Comparison of ENCODE assay signal across 7 mouse cellular contexts in genomic region chr2:28374838-28375237, GRCm38 (mm10).
DNase-seq lines count a peak whose midpoint lies in the region; ATAC-seq and TF ChIP-seq lines count a peak whose summit lies in the region.

No protein-coding gene starts in this region.

- H3K4me2 ChIP-seq in lung, embryonic 14.5 days, result no peak overlapping the region

- no peak overlapping the region for H3K4me3 ChIP-seq in E14TG2a.4 (replicated peaks; ENCODE audit: low read length)
- H3K4me3 ChIP-seq in gastrocnemius, adult 2 months, result no peak overlapping the region
- no peak overlapping the region for H3K4me3 ChIP-seq in lung, embryonic 14.5 days (ENCODE audit: low read depth, low read length)

- TF ChIP-seq CTCF in E14TG2a.4 (conservative IDR thresholded peaks at IDR 0.05; ENCODE audit: low read length), result peak; percentile 50
- peak; percentile 83 for TF ChIP-seq CTCF in gastrocnemius, adult 2 months (IDR thresholded peaks at IDR 0.05)
- peak; percentile 80 for TF ChIP-seq CTCF in lung, embryonic 14.5 days (IDR thresholded peaks at IDR 0.05; ENCODE audit: low read depth)

- WGBS in lung, embryonic 14.5 days, result 9% methylated on average over 3 of the region's 3 CpGs

- peaks cover 12% of the 10 kb centered on the region for H3K4me1 ChIP-seq in E14TG2a.4 (replicated peaks; ENCODE audit: low read depth, low read length)
- peaks cover 6% of the 10 kb centered on the region; the same call in 1 of the 2 replicates for H3K4me1 ChIP-seq in lung, embryonic 14.5 days (ENCODE audit: insufficient read depth)

- H3K9ac ChIP-seq in lung, embryonic 14.5 days, result no peak overlapping the region

- H3K27me3 ChIP-seq in E14TG2a.4 (ENCODE audit: insufficient read depth, low read length), result no peaks in the 10 kb centered on the region
- H3K27me3 ChIP-seq in lung, embryonic 14.5 days (ENCODE audit: insufficient read depth, low read length), result no peaks in the 10 kb centered on the region

- no peaks in the 10 kb centered on the region for H3K36me3 ChIP-seq in E14TG2a.4 (ENCODE audit: insufficient read depth, low read length)
- H3K36me3 ChIP-seq in lung, embryonic 14.5 days (ENCODE audit: insufficient read depth), result no peaks in the 10 kb centered on the region

- H3K27ac ChIP-seq in gastrocnemius, adult 2 months, result no peak overlapping the region
- no peak overlapping the region for H3K27ac ChIP-seq in lung, embryonic 14.5 days (ENCODE audit: low read depth)

- intact Hi-C loops in gastrocnemius, adult 2 months (cut with DNase I), result loop anchor here (1.0 to 5.0 kb wide), 4 partner anchors 40 to 171 kb away; no protein-coding TSS in a partner anchor

- no peaks in the 10 kb centered on the region for H3K9me3 ChIP-seq in E14TG2a.4 (ENCODE audit: low read length)
- H3K9me3 ChIP-seq in lung, embryonic 14.5 days (ENCODE audit: low read depth, low read length), result no peaks in the 10 kb centered on the region

- no peak for ATAC-seq in lung, embryonic 14.5 days (ENCODE audit: insufficient read depth)

- DNase-seq in A20 (ENCODE audit: low read depth, low spot score), result peak; percentile 34
- peak; percentile 44 for DNase-seq in c-Kit-positive CD71-positive TER-119-negative erythroid progenitor cells, embryonic 14.5 days (ENCODE audit: low read depth)
- peak; percentile 75 for DNase-seq in gastrocnemius, adult 2 months
- DNase-seq in kidney, postnatal 10 days, result peak; percentile 81
- peak; percentile 75 for DNase-seq in lung, embryonic 14.5 days
- peak; percentile 57 for DNase-seq in right cerebral cortex, postnatal 14 days
